Mouse (Mus musculus) ES-E14 (cell line): Measurements from ENCODE around the gene Shisa2. TPM values are rescaled to one million over a fixed set of nuclear protein-coding genes. Genes with fewer than 3 reads are reported as not detected.

Source experiments
- DNase-seq: peaks from one replicate; pipeline ENCODE4 v3.0.0-alpha.2; 2013; ENCODE audit warnings: low read depth, low spot score
- H3K27ac ChIP-seq: 2 replicates; pipeline ENCODE4 v1.5.1; 2012; ENCODE audit warnings: low read depth, mild to moderate bottlenecking, low read length, moderate library complexity, mixed read lengths; ENCODE audit not compliant: poor library complexity, insufficient read depth, severe bottlenecking
- H3K36me3 ChIP-seq: 2 replicates; pipeline ENCODE4 v1.6.1; 2012; ENCODE audit warnings: mild to moderate bottlenecking, low read length, moderate library complexity, mixed read lengths; ENCODE audit not compliant: control insufficient read depth, poor library complexity, insufficient read depth, severe bottlenecking
- H3K4me1 ChIP-seq, 2 experiments: fragments of 150-350 bp in 1 of 2; sonication (generic) in 1 of 2; 2 replicates each; pipeline ENCODE4 v1.6.1; 2012; ENCODE audit warnings: low read length in 2 of 2, mild to moderate bottlenecking in 1 of 2, mixed read lengths in 1 of 2; ENCODE audit not compliant: control insufficient read depth in 2 of 2, insufficient read depth in 2 of 2, poor library complexity in 1 of 2
- H3K4me3 ChIP-seq, 2 experiments: fragments of 150-350 bp in 1 of 2; sonication (generic) in 1 of 2; 2 replicates each; pipeline ENCODE4 v1.5.1; 2012; ENCODE audit warnings: low read length in 2 of 2, low read depth in 1 of 2, mild to moderate bottlenecking in 1 of 2, mixed read lengths in 1 of 2; ENCODE audit not compliant: insufficient read depth in 1 of 2, poor library complexity in 1 of 2, severe bottlenecking in 1 of 2
- H3K9ac ChIP-seq: 2 replicates; pipeline ENCODE4 v1.6.1; 2012; ENCODE audit warnings: low read depth, mild to moderate bottlenecking, low read length, mixed read lengths; ENCODE audit not compliant: poor library complexity, insufficient read depth, severe bottlenecking
- H3K9me3 ChIP-seq: fragments of 150-350 bp; sonication (generic); 2 replicates; pipeline ENCODE4 v1.6.1; 2012; ENCODE audit warnings: low read depth, mild to moderate bottlenecking, low read length; ENCODE audit not compliant: control insufficient read depth, insufficient read depth
- CHD2 ChIP-seq: IDR thresholded peaks from 2 replicates; pipeline ENCODE4 v1.6.1; 2014; ENCODE audit warnings: mild to moderate bottlenecking, low read depth, low read length, inconsistent platforms
- HCFC1 ChIP-seq: IDR thresholded peaks from 2 replicates; pipeline ENCODE4 v1.6.1; 2012; ENCODE audit warnings: low read length, inconsistent platforms, borderline replicate concordance; ENCODE audit not compliant: insufficient read depth
- MAFK ChIP-seq: IDR thresholded peaks from 2 replicates; pipeline ENCODE4 v1.6.1; 2014; ENCODE audit warnings: mild to moderate bottlenecking, low read depth, low read length, inconsistent platforms; ENCODE audit not compliant: insufficient read depth
- ZC3H11A ChIP-seq: IDR thresholded peaks from 2 replicates; pipeline ENCODE4 v1.6.1; 2012; ENCODE audit warnings: low read depth, mild to moderate bottlenecking, inconsistent platforms, low read length, borderline replicate concordance
- ZNF384 ChIP-seq: IDR thresholded peaks from 2 replicates; pipeline ENCODE4 v1.6.1; 2012; ENCODE audit warnings: low read depth, low read length, inconsistent platforms
- in situ Hi-C, 2 experiments: fragments of 600-800 bp; cut with MboI; formaldehyde crosslinking; loops; one replicate each; pipeline ENCODE4 v1.15.1; 2025; ENCODE audit warnings: low sequenced_read_pairs in 2 of 2, inconsistent platforms in 1 of 2; ENCODE audit not compliant: unreplicated experiment in 2 of 2
- total RNA-seq: library from RNA; depleted of rRNA; stranded (reverse); fragments of 300-350 nt; gene quantifications from 2 replicates; pipeline ENCODE4 v1.2.3, GENCODE M21; 2012

Shisa2 gene
- total RNA-seq, 1 experiment = 3.8 TPM

DNA sequence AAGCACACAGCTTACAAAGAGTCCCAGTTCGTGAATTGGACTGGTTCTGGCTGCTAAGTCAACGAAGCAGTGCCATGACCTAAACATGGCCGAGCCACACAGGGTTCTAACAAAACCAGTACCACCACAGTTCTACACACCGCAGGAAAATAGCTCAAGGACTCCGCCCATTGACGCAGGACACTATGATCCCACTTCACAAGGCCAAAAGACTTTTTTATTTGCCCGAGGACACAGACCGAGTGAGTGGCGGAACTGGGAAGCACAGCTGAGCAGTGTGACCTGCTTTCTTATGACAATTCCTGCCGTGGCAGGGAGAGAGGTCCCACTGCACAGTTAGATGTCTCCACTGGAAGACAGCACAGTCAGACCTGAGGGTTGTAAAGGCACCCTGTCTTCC lies 23.5 kb downstream of the Shisa2 start:
- no peak overlapping the region for H3K4me3 ChIP-seq
- no peak overlapping the region for H3K27ac ChIP-seq
- in situ Hi-C loops = no loop called here
- no peak for DNase-seq
- peaks cover 0 to 4% of the 10 kb centered on the region in 2 experiments; a peak in 1 of 4 replicates for H3K4me1 ChIP-seq
- no peaks in the 10 kb centered on the region for H3K9me3 ChIP-seq
- no peak overlapping the region for H3K9ac ChIP-seq
- H3K36me3 ChIP-seq = no peaks in the 10 kb centered on the region
- no peak for TF ChIP-seq ZC3H11A
- no peak for TF ChIP-seq ZNF384
- no peak for TF ChIP-seq CHD2
- no peak for TF ChIP-seq HCFC1
- no peak for TF ChIP-seq MAFK

- no peak overlapping the region for H3K4me3 ChIP-seq
- peaks cover 0 to 4% of the 10 kb centered on the region in 2 experiments; a peak in 1 of 4 replicates for H3K4me1 ChIP-seq
- in situ Hi-C loops = no loop called here
- DNase-seq = no peak
- TF ChIP-seq CHD2 = no peak
- no peak for TF ChIP-seq HCFC1
- no peak for TF ChIP-seq MAFK
- no peak for TF ChIP-seq ZNF384
- no peak for TF ChIP-seq ZC3H11A
- H3K36me3 ChIP-seq = no peaks in the 10 kb centered on the region
- no peak overlapping the region; the same call in 1 of the 2 replicates for H3K9ac ChIP-seq
- H3K9me3 ChIP-seq = no peaks in the 10 kb centered on the region
- H3K27ac ChIP-seq = no peak overlapping the region
These were observed 24.2 kb downstream of the Shisa2 start for GRCm38 (mm10) chr14:59649337-59649736.

- in situ Hi-C loops = no loop called here
These were observed 31.5 kb downstream of the Shisa2 start for GRCm38 (mm10) chr14:59656591-59656990.

DNA sequence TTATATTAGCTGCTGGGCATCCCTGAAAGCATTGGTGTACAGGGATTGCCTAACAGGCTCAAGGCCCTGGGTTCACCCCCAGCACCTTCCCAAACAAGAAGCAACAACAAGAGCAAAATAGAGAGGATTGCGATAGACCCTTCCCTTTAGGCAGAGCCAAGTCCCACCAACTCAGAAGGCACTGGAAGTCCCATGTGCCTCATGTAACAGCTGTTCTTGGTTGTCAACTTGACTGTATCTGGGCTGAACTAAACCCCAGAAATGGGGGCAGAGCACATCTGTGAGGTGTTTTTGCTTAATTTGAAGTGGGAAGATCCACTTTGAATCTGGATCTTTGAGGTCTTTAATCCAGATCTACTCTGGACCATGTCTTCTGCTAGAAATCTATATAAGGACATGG lies 32.0 kb downstream of the Shisa2 start:
- no peaks in the 10 kb centered on the region for H3K36me3 ChIP-seq
- no peaks in the 10 kb centered on the region for H3K9me3 ChIP-seq
- no peak overlapping the region for H3K27ac ChIP-seq
- H3K4me3 ChIP-seq = no peak overlapping the region
- in situ Hi-C loops = no loop called here
- no peak for DNase-seq
- no peak overlapping the region for H3K9ac ChIP-seq
- no peak for TF ChIP-seq ZC3H11A
- no peak for TF ChIP-seq CHD2
- TF ChIP-seq HCFC1 = no peak
- no peak for TF ChIP-seq ZNF384
- no peak for TF ChIP-seq MAFK
- H3K4me1 ChIP-seq = no peaks in the 10 kb centered on the region

More at GRCm38 (mm10) chr14:59656591-59656990, 31.5 kb downstream of the Shisa2 start:
- Histone ChIP-seq H3K4me1 (no peaks in the 10 kb centered on the region), H3K27ac (no peak overlapping the region), H3K4me3 (no peak overlapping the region), H3K36me3 (no peaks in the 10 kb centered on the region), H3K9me3 (no peaks in the 10 kb centered on the region), H3K9ac (no peak overlapping the region)
- no peak for DNase-seq
- no peak for TF ChIP-seq CHD2
- no peak for TF ChIP-seq HCFC1
- TF ChIP-seq MAFK = no peak
- TF ChIP-seq ZC3H11A = no peak
- no peak for TF ChIP-seq ZNF384
